Mouse (Mus musculus): ENCODE data around the gene Ap1m2. TPM values are rescaled to one million over a fixed set of nuclear protein-coding genes. Genes with fewer than 3 reads are reported as not detected.
"Not testable (repeated sequence)": the region's sequence is repeated elsewhere in the genome, so short reads cannot be mapped to it uniquely, and the experiment has no call there.

The Ap1m2 gene
- polyA plus RNA-seq, 1 experiment = not detected

GRCm38 (mm10) chr9:21329041-21329440, 16.9 kb upstream of the Ap1m2 start:
- Histone ChIP-seq H3K4me3 (replicated peaks) (peak overlapping the region; percentile 50), H3K27me3 (replicated peaks) (no peaks in the 10 kb centered on the region), H3K36me3 (replicated peaks; ENCODE audit: low read length) (peaks cover 48% of the 10 kb centered on the region), H3K9me3 (no peaks in the 10 kb centered on the region), H3K4me1 (peaks cover 87% of the 10 kb centered on the region)
- TF ChIP-seq GATA1 (IDR thresholded peaks at IDR 0.05; ENCODE audit: borderline replicate concordance, low read length) = no peak
- TF ChIP-seq FLI1 (IDR thresholded peaks at IDR 0.05; ENCODE audit: low read length) = no peak

- peaks cover 44% of the 10 kb centered on the region for H3K36me3 ChIP-seq (replicated peaks; ENCODE audit: low read length)
- no peaks in the 10 kb centered on the region for H3K27me3 ChIP-seq (replicated peaks)
- no peaks in the 10 kb centered on the region for H3K9me3 ChIP-seq
- peaks cover 87% of the 10 kb centered on the region for H3K4me1 ChIP-seq
- H3K4me3 ChIP-seq (replicated peaks) = peak overlapping the region; percentile 65
- TF ChIP-seq GATA1 (IDR thresholded peaks at IDR 0.05; ENCODE audit: borderline replicate concordance, low read length) (no peak), FLI1 (IDR thresholded peaks at IDR 0.05; ENCODE audit: low read length) (no peak)
Observed at GRCm38 (mm10) chr9:21328041-21328440, 15.9 kb upstream of the Ap1m2 start.

- H3K4me1 ChIP-seq = peaks cover 85% of the 10 kb centered on the region
- no peak for TF ChIP-seq FLI1 (IDR thresholded peaks at IDR 0.05; ENCODE audit: low read length)
- TF ChIP-seq GATA1 (IDR thresholded peaks at IDR 0.05; ENCODE audit: borderline replicate concordance, low read length) = no peak
Observed at GRCm38 (mm10) chr9:21327569-21327968, 15.4 kb upstream of the Ap1m2 start.

GRCm38 (mm10) chr9:21324269-21324668, 12.1 kb upstream of the Ap1m2 start:
- TF ChIP-seq FLI1 (IDR thresholded peaks at IDR 0.05; ENCODE audit: low read length) (peak; percentile 79), GATA1 (IDR thresholded peaks at IDR 0.05; ENCODE audit: borderline replicate concordance, low read length) (peak; percentile 87)
- H3K36me3 ChIP-seq (replicated peaks; ENCODE audit: low read length) = peaks cover 33% of the 10 kb centered on the region
- no peaks in the 10 kb centered on the region for H3K9me3 ChIP-seq
- H3K4me1 ChIP-seq = peaks cover 76% of the 10 kb centered on the region
- H3K4me3 ChIP-seq (replicated peaks) = peak overlapping the region; percentile 83
- no peaks in the 10 kb centered on the region for H3K27me3 ChIP-seq (replicated peaks)

More at GRCm38 (mm10) chr9:21327569-21327968, 15.4 kb upstream of the Ap1m2 start:
- Histone ChIP-seq H3K27me3 (replicated peaks) (no peaks in the 10 kb centered on the region), H3K4me3 (replicated peaks) (no peak overlapping the region), H3K9me3 (no peaks in the 10 kb centered on the region), H3K36me3 (replicated peaks; ENCODE audit: low read length) (peaks cover 44% of the 10 kb centered on the region)

GRCm38 (mm10) chr9:21322917-21323297, 10.8 kb upstream of the Ap1m2 start:
- H3K4me1 ChIP-seq = peaks cover 71% of the 10 kb centered on the region
- H3K4me3 ChIP-seq (replicated peaks) = peak overlapping the region; percentile 98
- not testable (repeated sequence) for H3K9me3 ChIP-seq; H3K27me3 ChIP-seq (replicated peaks)
- peaks cover 26% of the 10 kb centered on the region for H3K36me3 ChIP-seq (replicated peaks; ENCODE audit: low read length)

GRCm38 (mm10) chr9:21322211-21322916, 10.2 kb upstream of the Ap1m2 start:
- peak overlapping the region; percentile 98 for H3K4me3 ChIP-seq (replicated peaks)
- TF ChIP-seq GATA1 (IDR thresholded peaks at IDR 0.05; ENCODE audit: borderline replicate concordance, low read length) (no peak), FLI1 (IDR thresholded peaks at IDR 0.05; ENCODE audit: low read length) (no peak)
- peaks cover 66% of the 10 kb centered on the region for H3K4me1 ChIP-seq

GRCm38 (mm10) chr9:21321513-21321835, 9.3 kb upstream of the Ap1m2 start:
- TF ChIP-seq FLI1 (IDR thresholded peaks at IDR 0.05; ENCODE audit: low read length) (no peak), GATA1 (IDR thresholded peaks at IDR 0.05; ENCODE audit: borderline replicate concordance, low read length) (no peak)
- H3K4me1 ChIP-seq = peaks cover 66% of the 10 kb centered on the region
- no peaks in the 10 kb centered on the region for H3K9me3 ChIP-seq
- H3K4me3 ChIP-seq (replicated peaks) = peak overlapping the region; percentile 98
- H3K27me3 ChIP-seq (replicated peaks) = no peaks in the 10 kb centered on the region
- H3K36me3 ChIP-seq (replicated peaks; ENCODE audit: low read length) = peaks cover 21% of the 10 kb centered on the region

More at GRCm38 (mm10) chr9:21322211-21322916, 10.2 kb upstream of the Ap1m2 start:
- Histone ChIP-seq H3K27me3 (replicated peaks) (no peaks in the 10 kb centered on the region), H3K36me3 (replicated peaks; ENCODE audit: low read length) (peaks cover 23% of the 10 kb centered on the region), H3K9me3 (no peaks in the 10 kb centered on the region)

- H3K4me1 ChIP-seq = peaks cover 62% of the 10 kb centered on the region
Observed at GRCm38 (mm10) chr9:21320619-21321512, 8.7 kb upstream of the Ap1m2 start, which contains the start of gene Slc44a2. Slc44a2 (plus strand) TSS chr9:21320698.

GRCm38 (mm10) chr9:21320280-21320618, 8.1 kb upstream of the Ap1m2 start:
- Histone ChIP-seq H3K27me3 (replicated peaks) (no peaks in the 10 kb centered on the region), H3K9me3 (no peaks in the 10 kb centered on the region), H3K4me1 (peaks cover 63% of the 10 kb centered on the region), H3K36me3 (replicated peaks; ENCODE audit: low read length) (peaks cover 12% of the 10 kb centered on the region), H3K4me3 (replicated peaks) (peak overlapping the region; percentile 98)
- TF ChIP-seq FLI1 (IDR thresholded peaks at IDR 0.05; ENCODE audit: low read length) (no peak), GATA1 (IDR thresholded peaks at IDR 0.05; ENCODE audit: borderline replicate concordance, low read length) (no peak)

More at GRCm38 (mm10) chr9:21320619-21321512, 8.7 kb upstream of the Ap1m2 start, which contains the start of gene Slc44a2:
- Histone ChIP-seq H3K27me3 (replicated peaks) (no peaks in the 10 kb centered on the region), H3K9me3 (no peaks in the 10 kb centered on the region), H3K36me3 (replicated peaks; ENCODE audit: low read length) (peaks cover 17% of the 10 kb centered on the region), H3K4me3 (replicated peaks) (peak within 1 kb of the TSS; percentile 98)
- no peak for TF ChIP-seq GATA1 (IDR thresholded peaks at IDR 0.05; ENCODE audit: borderline replicate concordance, low read length)
- TF ChIP-seq FLI1 (IDR thresholded peaks at IDR 0.05; ENCODE audit: low read length) = no peak

GRCm38 (mm10) chr9:21319503-21319902, 7.4 kb upstream of the Ap1m2 start:
- Histone ChIP-seq H3K9me3 (no peaks in the 10 kb centered on the region), H3K36me3 (replicated peaks; ENCODE audit: low read length) (peaks cover 7% of the 10 kb centered on the region), H3K4me3 (replicated peaks) (no peak overlapping the region), H3K27me3 (replicated peaks) (no peaks in the 10 kb centered on the region), H3K4me1 (peaks cover 63% of the 10 kb centered on the region)
- no peak for TF ChIP-seq FLI1 (IDR thresholded peaks at IDR 0.05; ENCODE audit: low read length)
- no peak for TF ChIP-seq GATA1 (IDR thresholded peaks at IDR 0.05; ENCODE audit: borderline replicate concordance, low read length)

All from megakaryocyte, embryonic 14.5 days (primary cell).